ENCODE assay signal across 13 mouse cellular contexts in genomic region chr3:127823886-127824863, GRCm38 (mm10). TPM values are rescaled to one million over a fixed set of nuclear protein-coding genes. Genes with fewer than 3 reads are reported as not detected.
DNase-seq lines count a peak whose midpoint lies in the region; ATAC-seq and TF ChIP-seq lines count a peak whose summit lies in the region.
"Had no signal": no experiment of that assay in that cellular context is flagged by ENCODE, and none has a peak within 500 bp of the region (broad histone marks: within the 10 kb centered on the region; RNA-seq: fewer than 3 reads in every experiment).

No protein-coding gene starts in this region.

- 0 out of 2 replicates have a peak, but pooled peaks cover 3% of the 10 kb centered on the region for H3K4me1 ChIP-seq in limb, embryonic 11.5 days (ENCODE audit: control insufficient read depth, insufficient read depth, low read length)
- no peaks in the 10 kb centered on the region for H3K4me1 ChIP-seq in limb, embryonic 10.5 days
- peaks cover 3 to 31% of the 10 kb centered on the region in 2 experiments for H3K4me1 ChIP-seq in CH12.LX (ENCODE audit: control insufficient read depth in 1 of 2, insufficient read depth in 2 of 2)
- peaks cover 13% of the 10 kb centered on the region for H3K4me1 ChIP-seq in liver, embryonic 16.5 days (ENCODE audit: control insufficient read depth, low read depth, low read length)
- H3K4me1 ChIP-seq in thymus, adult 2 months (replicated peaks; ENCODE audit: control insufficient read depth, insufficient read depth, low read length), result peaks cover 10% of the 10 kb centered on the region
- H3K4me1 ChIP-seq: limb, embryonic 15.5 days had no signal

- no peak for DNase-seq in limb, embryonic 11.5 days (ENCODE audit: low spot score)
- no peak for DNase-seq in limb, embryonic 10.5 days (ENCODE audit: low spot score)
- DNase-seq in CH12.LX (ENCODE audit: extremely low read depth), result peak; percentile 71
- DNase-seq in thymus, adult 2 months, result peak; percentile 48
- no peak for DNase-seq in cerebellum, adult 11-12 months
- no peak for DNase-seq in gastrocnemius, postnatal 36 days
- DNase-seq in kidney, adult 11 months, result no peak

- H3K9ac ChIP-seq in limb, embryonic 11.5 days (ENCODE audit: low read length), result no peak overlapping the region
- peak overlapping the region; percentile 47 for H3K9ac ChIP-seq in CH12.LX (ENCODE audit: insufficient read depth, low read depth)
- H3K9ac ChIP-seq in liver, embryonic 16.5 days (ENCODE audit: low read depth, low read length), result no peak overlapping the region
- H3K9ac ChIP-seq: limb, embryonic 15.5 days had no signal

- dilution Hi-C loops in CH12.LX (cut with MboI; ENCODE audit: extremely low pct_ligation_motif_present, extremely low pct_unique_long_range_greater_than_20kb, low sequenced_read_pairs), result no loop called here

- H3K27me3 ChIP-seq in limb, embryonic 11.5 days (ENCODE audit: control insufficient read depth, insufficient read depth, low read length), result no peaks in the 10 kb centered on the region
- H3K27me3 ChIP-seq in limb, embryonic 10.5 days (ENCODE audit: low read depth, poor library complexity, severe bottlenecking), result no peaks in the 10 kb centered on the region
- no peaks in the 10 kb centered on the region for H3K27me3 ChIP-seq in CH12.LX (replicated peaks)
- H3K27me3 ChIP-seq in liver, embryonic 16.5 days (ENCODE audit: control insufficient read depth, insufficient read depth, low read depth, low read length), result no peaks in the 10 kb centered on the region
- no peaks in the 10 kb centered on the region for H3K27me3 ChIP-seq in thymus, adult 2 months (ENCODE audit: control insufficient read depth, insufficient read depth, low read length)
- H3K27me3 ChIP-seq: limb, embryonic 15.5 days had no signal

- peak; percentile 94 for TF ChIP-seq EP300 in CH12.LX (IDR thresholded peaks at IDR 0.05; ENCODE audit: low read length)

- peaks cover 13% of the 10 kb centered on the region for H3K79me2 ChIP-seq in CH12.LX (replicated peaks; ENCODE audit: control insufficient read depth, extremely low read depth, insufficient read depth, poor library complexity, severe bottlenecking)

- H3K27ac ChIP-seq in limb, embryonic 11.5 days (replicated peaks; ENCODE audit: low read depth, low read length), result no peak overlapping the region
- H3K27ac ChIP-seq in limb, embryonic 10.5 days, result no peak overlapping the region
- peak overlapping the region; percentile 24; the same call in 1 of the 2 replicates for H3K27ac ChIP-seq in CH12.LX (ENCODE audit: insufficient read depth, low read depth)
- peak overlapping the region; percentile 52 for H3K27ac ChIP-seq in liver, embryonic 16.5 days (ENCODE audit: low read length)
- H3K27ac ChIP-seq in thymus, adult 2 months (ENCODE audit: control insufficient read depth, insufficient read depth, low read length), result peak overlapping the region; percentile 74
- H3K27ac ChIP-seq: embryonic facial prominence, embryonic 10.5 days; layer of hippocampus, adult 2 months; limb, embryonic 15.5 days had no signal

- TF ChIP-seq POLR2A in CH12.LX (IDR thresholded peaks at IDR 0.05; ENCODE audit: low read depth, low read length), result no peak
- no peak for TF ChIP-seq POLR2A in thymus, adult 2 months (IDR thresholded peaks at IDR 0.05; ENCODE audit: control insufficient read depth, extremely low read depth, insufficient read depth, low read length, poor library complexity)

- 83% methylated on average over 17 of the region's 17 CpGs for WGBS in limb, embryonic 11.5 days
- 88% methylated on average over 17 of the region's 17 CpGs for WGBS in limb, embryonic 10.5 days
- 52% methylated on average over 17 of the region's 17 CpGs for WGBS in liver, embryonic 16.5 days (ENCODE audit: insufficient replicate concordance)
- WGBS in thymus, adult 2 months, result 32% methylated on average over 17 of the region's 17 CpGs

- peaks cover 4% of the 10 kb centered on the region; the same call in 1 of the 2 replicates for H3K36me3 ChIP-seq in limb, embryonic 11.5 days (ENCODE audit: control insufficient read depth, insufficient read depth, low read length)
- H3K36me3 ChIP-seq in limb, embryonic 10.5 days, result peaks cover 27% of the 10 kb centered on the region
- H3K36me3 ChIP-seq in CH12.LX (replicated peaks in 1 of 2; ENCODE audit: control insufficient read depth in 1 of 2, insufficient read depth in 1 of 2, low read length in 1 of 2), result peaks cover 10 to 44% of the 10 kb centered on the region in 2 experiments
- peaks cover 9% of the 10 kb centered on the region; the same call in 1 of the 2 replicates for H3K36me3 ChIP-seq in liver, embryonic 16.5 days (ENCODE audit: control insufficient read depth, insufficient read depth)
- peaks cover 5% of the 10 kb centered on the region for H3K36me3 ChIP-seq in thymus, adult 2 months (ENCODE audit: control insufficient read depth, insufficient read depth, low read length)

- 0 out of 2 replicates have a peak, but pooled peaks have one; percentile 13 for ATAC-seq in limb, embryonic 11.5 days (ENCODE audit: insufficient number of reproducible peaks, low FRiP score, low TSS enrichment, low read depth)
- no peak for ATAC-seq in liver, embryonic 16.5 days (ENCODE audit: low read depth)
- ATAC-seq: forebrain, embryonic 16.5 days; hindbrain, embryonic 16.5 days had no signal

- intact Hi-C loops in gastrocnemius, postnatal 36 days (cut with DNase I), result no loop called here

- TF ChIP-seq CTCF in CH12.LX (conservative IDR thresholded peaks at IDR 0.05 in 1 of 2, IDR thresholded peaks at IDR 0.05 in 1 of 2; ENCODE audit: low read depth in 2 of 2, low read length in 2 of 2), result no peak
- no peak for TF ChIP-seq CTCF in thymus, adult 2 months (IDR thresholded peaks at IDR 0.05; ENCODE audit: borderline replicate concordance, control insufficient read depth, extremely low read depth, insufficient read depth, low read length, poor library complexity)

- H3K4me2 ChIP-seq in limb, embryonic 11.5 days (ENCODE audit: low read depth, severe bottlenecking), result no peak overlapping the region
- H3K4me2 ChIP-seq in CH12.LX (ENCODE audit: insufficient read depth, low read depth, poor library complexity, severe bottlenecking), result peak overlapping the region; percentile 58
- H3K4me2 ChIP-seq in liver, embryonic 16.5 days (ENCODE audit: low read depth, low read length), result no peak overlapping the region
- H3K4me2 ChIP-seq: limb, embryonic 15.5 days had no signal

- H3K4me3 ChIP-seq in limb, embryonic 11.5 days (ENCODE audit: low read depth, low read length), result no peak overlapping the region
- H3K4me3 ChIP-seq in limb, embryonic 10.5 days, result no peak overlapping the region
- H3K4me3 ChIP-seq in CH12.LX (replicated peaks in 1 of 3; ENCODE audit: low read depth in 2 of 3, low read length in 2 of 3, poor library complexity in 1 of 3), result peak overlapping the region in 2 of 3 experiments; percentile 0 to 31
- no peak overlapping the region for H3K4me3 ChIP-seq in liver, embryonic 16.5 days (ENCODE audit: low read depth, low read length)
- no peak overlapping the region for H3K4me3 ChIP-seq in thymus, adult 2 months (ENCODE audit: control insufficient read depth, insufficient read depth, low read length)
- H3K4me3 ChIP-seq: embryonic facial prominence, embryonic 10.5 days; layer of hippocampus, adult 2 months; limb, embryonic 15.5 days had no signal

- no peaks in the 10 kb centered on the region for H3K9me3 ChIP-seq in limb, embryonic 11.5 days (ENCODE audit: control insufficient read depth, low read length)
- no peaks in the 10 kb centered on the region for H3K9me3 ChIP-seq in limb, embryonic 10.5 days (replicated peaks)
- no peaks in the 10 kb centered on the region for H3K9me3 ChIP-seq in CH12.LX (replicated peaks; ENCODE audit: low read length)
- H3K9me3 ChIP-seq in liver, embryonic 16.5 days (replicated peaks; ENCODE audit: control insufficient read depth, low read length), result no peaks in the 10 kb centered on the region
- H3K9me3 ChIP-seq: embryonic facial prominence, embryonic 10.5 days; limb, embryonic 15.5 days had no signal

- no peak; the same call in 1 of the 2 replicates for TF ChIP-seq RAD21 in CH12.LX (IDR thresholded peaks at IDR 0.05; ENCODE audit: low read depth, low read length)

- in situ Hi-C loops in CH12.LX (cut with MboI; ENCODE audit: low pct_ligation_motif_present, low pct_unique_long_range_greater_than_20kb, low sequenced_read_pairs), result no loop called here

TF ChIP-seq in CH12.LX, 34 proteins besides CTCF, POLR2A, EP300 and RAD21 (continues in another document):
- TF ChIP-seq BHLHE40 (IDR thresholded peaks at IDR 0.05; ENCODE audit: low read depth, low read length), result peak; percentile 34; the same call in 1 of the 2 replicates
- TF ChIP-seq USF1 (IDR thresholded peaks at IDR 0.05; ENCODE audit: low read depth, low read length), result no peak
- TF ChIP-seq ZKSCAN1 (IDR thresholded peaks at IDR 0.05; ENCODE audit: borderline replicate concordance, low read depth, low read length), result no peak

RNA-seq across cellular contexts. Expression of gene Ap1ar, which starts 13.1 kb away (rescaled TPM):
- polyA plus RNA-seq in limb, embryonic 11.5 days (2014; fragmentation: Nextera tagmentation; extraction: Ambion mirVana), result 63.8 and 73.1 TPM in 2 replicates
- polyA plus RNA-seq in limb, embryonic 10.5 days (2016; fragmentation: Nextera tagmentation; extraction: Ambion mirVana), result 59.9 and 67.6 TPM in 2 replicates
- total RNA-seq in CH12.LX (2012; rRNA removed) (45.7 and 45.8 TPM in 2 replicates), CH12.LX (2014; rRNA removed) (51.2 and 55.4 TPM in 2 replicates)
- 62.6 and 64.4 TPM in 2 replicates for polyA plus RNA-seq in CH12.LX (2012; ENCODE audit: insufficient read length, low read depth)
- 13.1 and 15.4 TPM in 2 replicates for polyA plus RNA-seq in liver, embryonic 16.5 days (2015; fragmentation: Nextera tagmentation; extraction: Ambion mirVana)
- polyA plus RNA-seq in thymus, adult 2 months (2012; rRNA removed), result 25.2 and 30.5 TPM in 2 replicates
- total RNA-seq in gastrocnemius, postnatal 36 days (2021), result 10 to 100 TPM; 19.6 to 20.9 TPM

RNA-seq across cellular contexts. Expression of gene Tifa, which starts 34.6 kb away (rescaled TPM):
- polyA plus RNA-seq in limb, embryonic 11.5 days (2014; fragmentation: Nextera tagmentation; extraction: Ambion mirVana), result 2.0 and 2.9 TPM in 2 replicates
- polyA plus RNA-seq in limb, embryonic 10.5 days (2016; fragmentation: Nextera tagmentation; extraction: Ambion mirVana), result 1.2 and 1.7 TPM in 2 replicates
- total RNA-seq in CH12.LX (2012; rRNA removed) (1.4 and 1.7 TPM in 2 replicates), CH12.LX (2014; rRNA removed) (2.8 and 3.1 TPM in 2 replicates)
- polyA plus RNA-seq in CH12.LX (2012; ENCODE audit: insufficient read length, low read depth), result 2.3 and 3.2 TPM in 2 replicates
- polyA plus RNA-seq in liver, embryonic 16.5 days (2015; fragmentation: Nextera tagmentation; extraction: Ambion mirVana), result 14.6 and 16.5 TPM in 2 replicates
- 2.5 and 3.1 TPM in 2 replicates for polyA plus RNA-seq in thymus, adult 2 months (2012; rRNA removed)
- total RNA-seq in gastrocnemius, postnatal 36 days (2021), result 1 to 10 TPM in 1 of 2 experiments, under 1 TPM in 1; 0.59 to 1.0 TPM

RNA-seq across cellular contexts. Expression of gene Alpk1, which starts 43.8 kb away (rescaled TPM):
- 0.37 and 0.74 TPM in 2 replicates for polyA plus RNA-seq in limb, embryonic 11.5 days (2014; fragmentation: Nextera tagmentation; extraction: Ambion mirVana)
- polyA plus RNA-seq in limb, embryonic 10.5 days (2016; fragmentation: Nextera tagmentation; extraction: Ambion mirVana), result 0.30 TPM in 2 replicates
- total RNA-seq in CH12.LX (2012; rRNA removed), result 1.3 and 1.8 TPM in 2 replicates
- total RNA-seq in CH12.LX (2014; rRNA removed), result 1.4 TPM in 2 replicates
- polyA plus RNA-seq in CH12.LX (2012; ENCODE audit: insufficient read length, low read depth), result 1.5 and 1.6 TPM in 2 replicates
- polyA plus RNA-seq in liver, embryonic 16.5 days (2015; fragmentation: Nextera tagmentation; extraction: Ambion mirVana), result 0.56 and 0.63 TPM in 2 replicates
- polyA plus RNA-seq in thymus, adult 2 months (2012; rRNA removed), result 1.7 and 1.8 TPM in 2 replicates
- 1 to 10 TPM; 1.1 to 1.4 TPM for total RNA-seq in gastrocnemius, postnatal 36 days (2021)

Comparison
In these comparisons a context has a peak if more than half of its experiments do, and no peak if none do; other contexts are left out.
1. DNase-seq: peak in CH12.LX (single experiment) and thymus, adult 2 months (single experiment); none in limb, embryonic 11.5 days (single experiment), limb, embryonic 10.5 days (single experiment), cerebellum, adult 11-12 months (single experiment), gastrocnemius, postnatal 36 days (0 of 2) and kidney, adult 11 months (single experiment).
2. H3K27ac ChIP-seq: peak in CH12.LX (single experiment), liver, embryonic 16.5 days (single experiment) and thymus, adult 2 months (single experiment); none in limb, embryonic 11.5 days (single experiment) and limb, embryonic 10.5 days (single experiment).
3. H3K4me3 ChIP-seq: peak in CH12.LX (2 of 3); none in limb, embryonic 11.5 days (single experiment), limb, embryonic 10.5 days (single experiment), liver, embryonic 16.5 days (single experiment) and thymus, adult 2 months (single experiment).